Mouse (Mus musculus): ENCODE data around the gene 9630041A04Rik. TPM values are rescaled to one million over a fixed set of nuclear protein-coding genes. Genes with fewer than 3 reads are reported as not detected.

The 9630041A04Rik gene
- polyA plus RNA-seq, 1 experiment from 2014 or later: 0.20 TPM

DNA sequence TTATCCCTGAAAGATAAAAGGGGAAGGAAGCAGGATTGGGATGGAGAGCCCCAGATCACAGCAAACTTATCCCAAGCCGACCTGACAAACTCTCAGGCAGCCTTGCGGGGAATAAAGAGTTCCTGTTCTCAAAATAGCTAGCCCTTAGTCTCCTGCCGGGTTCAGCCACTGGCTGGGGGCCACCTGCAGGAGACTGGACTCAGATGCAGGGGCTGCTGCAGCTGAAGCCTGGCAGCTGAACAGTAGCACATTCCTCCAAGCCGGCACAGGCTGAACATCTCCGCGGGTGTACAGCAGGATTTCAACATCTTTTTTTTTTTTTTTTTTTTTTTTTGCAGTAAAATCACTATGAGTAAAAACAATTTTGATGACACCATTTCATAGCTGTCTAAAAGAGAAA, 110.2 kb downstream of the 9630041A04Rik start:
- no peaks in the 10 kb centered on the region for H3K9me3 ChIP-seq
- H3K27me3 ChIP-seq (replicated peaks): no peaks in the 10 kb centered on the region
- no peaks in the 10 kb centered on the region for H3K36me3 ChIP-seq
- no peaks in the 10 kb centered on the region for H3K4me1 ChIP-seq
- no peak overlapping the region for H3K27ac ChIP-seq
- ATAC-seq (ENCODE audit: low FRiP score, low read depth): no peak
- 34% methylated on average over 6 of the region's 6 CpGs for WGBS
- H3K9ac ChIP-seq: no peak overlapping the region
- H3K4me2 ChIP-seq (replicated peaks): no peak overlapping the region
- no peak overlapping the region for H3K4me3 ChIP-seq

GRCm38 (mm10) chr9:101972314-101972713, 110.7 kb downstream of the 9630041A04Rik start:
- no peak overlapping the region for H3K4me3 ChIP-seq
- H3K36me3 ChIP-seq: no peaks in the 10 kb centered on the region
- H3K9ac ChIP-seq: no peak overlapping the region
- H3K9me3 ChIP-seq: no peaks in the 10 kb centered on the region
- H3K27ac ChIP-seq: no peak overlapping the region
- ATAC-seq (ENCODE audit: low FRiP score, low read depth): no peak
- 80% methylated on average over 8 of the region's 8 CpGs for WGBS
- no peaks in the 10 kb centered on the region for H3K27me3 ChIP-seq (replicated peaks)
- no peaks in the 10 kb centered on the region for H3K4me1 ChIP-seq
- H3K4me2 ChIP-seq (replicated peaks): no peak overlapping the region

DNA sequence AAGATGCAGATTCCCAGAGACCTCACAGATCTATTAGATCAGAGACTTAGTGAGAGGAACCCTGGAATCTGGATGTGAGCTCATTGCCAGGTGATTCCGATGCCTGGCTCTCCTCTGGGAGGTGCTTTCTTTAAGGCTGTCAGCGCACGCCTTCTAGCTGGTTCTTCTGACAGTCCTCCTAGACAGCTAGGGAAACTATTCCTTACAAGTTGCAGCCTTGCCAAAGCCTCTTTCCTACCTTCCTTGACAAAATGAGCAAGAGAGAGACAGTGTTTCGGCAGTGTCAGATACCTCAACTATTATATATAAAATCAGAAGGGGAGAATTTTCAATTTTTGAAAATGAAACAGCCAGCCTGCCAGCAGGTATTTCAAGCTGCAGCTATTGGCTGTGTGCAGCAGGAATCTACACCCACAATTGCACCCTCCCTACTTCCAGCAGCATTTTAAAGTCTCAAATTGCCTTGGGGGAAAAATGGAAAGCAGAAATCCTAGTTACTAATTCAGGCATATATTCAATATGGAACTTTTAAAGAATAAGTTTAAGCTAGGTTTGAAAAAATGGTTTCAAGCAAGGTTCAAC, 115.3 kb downstream of the 9630041A04Rik start:
- H3K36me3 ChIP-seq: no peaks in the 10 kb centered on the region
- WGBS: 97% methylated on average over 4 of the region's 4 CpGs

GRCm38 (mm10) chr9:101981161-101981560, 119.5 kb downstream of the 9630041A04Rik start:
- Histone ChIP-seq H3K9ac (no peak overlapping the region), H3K4me3 (no peak overlapping the region), H3K36me3 (no peaks in the 10 kb centered on the region), H3K27ac (no peak overlapping the region), H3K4me1 (no peaks in the 10 kb centered on the region), H3K27me3 (replicated peaks) (no peaks in the 10 kb centered on the region), H3K9me3 (no peaks in the 10 kb centered on the region), H3K4me2 (replicated peaks) (no peak overlapping the region)
- ATAC-seq (ENCODE audit: low FRiP score, low read depth): no peak
- 75% methylated on average over 2 of the region's 2 CpGs for WGBS

More for the DNA sequence above, 115.3 kb downstream of the 9630041A04Rik start:
- Histone ChIP-seq H3K4me3 (no peak overlapping the region), H3K4me2 (replicated peaks) (no peak overlapping the region), H3K27me3 (replicated peaks) (no peaks in the 10 kb centered on the region), H3K9ac (no peak overlapping the region), H3K27ac (no peak overlapping the region), H3K4me1 (no peaks in the 10 kb centered on the region), H3K9me3 (no peaks in the 10 kb centered on the region)
- no peak for ATAC-seq (ENCODE audit: low FRiP score, low read depth)

DNA sequence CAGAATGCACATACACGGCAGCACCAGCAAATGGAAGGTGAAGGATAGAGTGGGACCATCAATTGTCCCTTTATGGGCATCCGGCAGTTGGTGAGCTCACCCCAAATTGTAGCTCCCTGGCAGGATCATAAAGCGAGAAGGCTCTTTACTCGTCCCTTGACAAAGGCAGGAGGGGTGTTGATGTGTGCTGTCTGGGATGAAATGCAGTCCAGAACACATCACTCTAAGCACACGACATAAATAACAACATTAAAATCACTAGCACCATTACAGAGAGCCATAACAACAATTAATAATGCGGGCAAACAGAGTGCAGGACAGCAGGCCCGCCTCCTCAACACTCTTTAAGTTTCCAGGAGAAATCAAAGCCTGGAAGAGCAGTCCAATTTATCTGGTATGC, 120.7 kb downstream of the 9630041A04Rik start:
- no peak overlapping the region for H3K27ac ChIP-seq
- no peak overlapping the region for H3K4me2 ChIP-seq (replicated peaks)
- ATAC-seq (ENCODE audit: low FRiP score, low read depth): no peak
- no peak overlapping the region for H3K4me3 ChIP-seq
- H3K27me3 ChIP-seq (replicated peaks): no peaks in the 10 kb centered on the region
- no peaks in the 10 kb centered on the region for H3K9me3 ChIP-seq
- no peak overlapping the region for H3K9ac ChIP-seq
- no peaks in the 10 kb centered on the region for H3K4me1 ChIP-seq
- H3K36me3 ChIP-seq: no peaks in the 10 kb centered on the region
- 55% methylated on average over 7 of the region's 7 CpGs for WGBS

DNA sequence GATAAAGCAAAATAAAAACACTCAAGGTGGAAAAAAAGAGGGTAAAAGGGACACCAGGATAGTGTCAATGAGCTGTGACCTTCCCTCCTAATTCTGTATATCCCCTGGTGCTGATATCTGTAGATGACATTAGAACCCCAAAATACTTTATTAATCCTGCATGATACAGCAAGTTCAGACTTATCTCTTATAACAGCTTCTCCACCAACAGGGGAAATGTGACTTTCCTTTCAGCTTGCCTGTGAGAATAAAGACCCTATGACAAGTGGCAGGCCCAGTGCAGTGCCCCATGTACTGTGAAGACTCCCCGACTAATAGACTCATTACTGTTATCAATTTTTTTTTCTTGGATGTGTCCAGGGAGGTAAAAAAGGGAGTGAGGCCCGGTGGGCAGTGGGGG, 125.3 kb downstream of the 9630041A04Rik start:
- Histone ChIP-seq H3K9me3 (no peaks in the 10 kb centered on the region), H3K9ac (no peak overlapping the region), H3K36me3 (no peaks in the 10 kb centered on the region), H3K27ac (no peak overlapping the region), H3K4me1 (no peaks in the 10 kb centered on the region), H3K27me3 (replicated peaks) (no peaks in the 10 kb centered on the region), H3K4me3 (no peak overlapping the region), H3K4me2 (replicated peaks) (no peak overlapping the region)
- WGBS: 83% methylated on average over 2 of the region's 2 CpGs
- ATAC-seq (ENCODE audit: low FRiP score, low read depth): no peak

- ATAC-seq (ENCODE audit: low FRiP score, low read depth): no peak
- H3K27ac ChIP-seq: no peak overlapping the region
- no peaks in the 10 kb centered on the region for H3K36me3 ChIP-seq
- H3K9me3 ChIP-seq: no peaks in the 10 kb centered on the region
- H3K4me1 ChIP-seq: no peaks in the 10 kb centered on the region
- no peak overlapping the region for H3K4me2 ChIP-seq (replicated peaks)
- no peaks in the 10 kb centered on the region for H3K27me3 ChIP-seq (replicated peaks)
- no peak overlapping the region for H3K9ac ChIP-seq
- H3K4me3 ChIP-seq: no peak overlapping the region
- 82% methylated on average over 6 of the region's 6 CpGs for WGBS
These were observed 128.4 kb downstream of the 9630041A04Rik start for GRCm38 (mm10) chr9:101990032-101990431.

DNA sequence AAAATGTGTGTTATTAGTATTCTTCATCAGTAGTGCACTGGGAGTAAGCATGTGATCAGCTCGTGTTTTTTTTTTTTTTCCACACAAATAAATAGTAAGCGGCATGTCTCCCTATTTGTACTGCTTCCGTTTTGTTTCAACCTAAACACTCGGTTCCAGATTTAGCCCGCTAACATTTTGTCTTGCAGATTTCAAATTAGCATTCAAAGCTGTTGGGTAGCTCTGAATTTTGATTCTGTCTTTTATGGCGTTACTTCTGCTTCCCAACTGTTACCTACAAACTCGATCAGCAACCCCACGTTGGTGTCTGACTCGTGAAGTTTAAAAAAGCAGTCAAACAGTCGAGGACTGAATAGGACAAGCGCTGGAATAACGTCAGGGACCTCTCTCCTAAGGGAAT, 129.2 kb downstream of the 9630041A04Rik start:
- 81% methylated on average over 12 of the region's 12 CpGs for WGBS
- no peak overlapping the region for H3K9ac ChIP-seq
- no peak for ATAC-seq (ENCODE audit: low FRiP score, low read depth)
- H3K4me2 ChIP-seq (replicated peaks): no peak overlapping the region
- H3K27me3 ChIP-seq (replicated peaks): no peaks in the 10 kb centered on the region
- H3K27ac ChIP-seq: no peak overlapping the region
- H3K4me3 ChIP-seq: no peak overlapping the region
- no peaks in the 10 kb centered on the region for H3K4me1 ChIP-seq
- H3K9me3 ChIP-seq: no peaks in the 10 kb centered on the region
- no peaks in the 10 kb centered on the region for H3K36me3 ChIP-seq

Measured in neural tube, embryonic 12.5 days (tissue).